Mouse (Mus musculus) cerebellum, adult 2 months (tissue): ENCODE results near the gene Kdelr2. TPM values are rescaled to one million over a fixed set of nuclear protein-coding genes. Genes with fewer than 3 reads are reported as not detected.

Experiments used
- DNase-seq, 2 experiments: peaks; one replicate each; pipeline ENCODE4 v3.0.0; 2021
- H3K27ac ChIP-seq: fragments of 200-500 bp; 2 replicates; pipeline ENCODE4 v1.5.1; 2012; ENCODE audit warnings: low read length, control low read depth, inconsistent platforms; ENCODE audit not compliant: insufficient read depth
- H3K27me3 ChIP-seq: fragments of 200-500 bp; 2 replicates; pipeline ENCODE4 v1.6.1; 2012; ENCODE audit warnings: inconsistent platforms, mild to moderate bottlenecking, low read length, moderate library complexity; ENCODE audit not compliant: control insufficient read depth, insufficient read depth
- H3K4me1 ChIP-seq: fragments of 200-500 bp; 2 replicates; pipeline ENCODE4 v1.6.1; 2011; ENCODE audit warnings: low read length; ENCODE audit not compliant: control insufficient read depth, insufficient read depth
- H3K4me3 ChIP-seq: fragments of 200-500 bp; replicated peaks from 2 replicates; pipeline ENCODE3; 2011; ENCODE audit warnings: mild to moderate bottlenecking, low read depth, low read length, control low read depth; ENCODE audit not compliant: insufficient read depth
- CTCF ChIP-seq: fragments of 200-500 bp; IDR thresholded peaks from 2 replicates; pipeline ENCODE4 v1.5.1; 2011; ENCODE audit warnings: low read depth, mild to moderate bottlenecking, control low read depth, low read length, moderate library complexity, borderline replicate concordance; ENCODE audit not compliant: insufficient read depth
- POLR2A ChIP-seq: fragments of 200-500 bp; IDR thresholded peaks from 2 replicates; pipeline ENCODE4 v1.6.1; 2011; ENCODE audit warnings: low read length, control low read depth, borderline replicate concordance; ENCODE audit not compliant: insufficient read depth
- WGBS: fragments of 180-500 bp; shearing (Covaris S2); methylation state at CpG from one replicate; pipeline ENCODE4 v1.1.7; 2018; 5-methylcytosine and 5-hydroxymethylcytosine counted together
- polyA plus RNA-seq: library from polyadenylated mRNA; depleted of rRNA; stranded (reverse); fragments of >200 nt; gene quantifications from 2 replicates; pipeline ENCODE4 v1.2.3, GENCODE M21; 2012

Gene Kdelr2
- polyA plus RNA-seq, 1 experiment = 32.6 TPM

DNA sequence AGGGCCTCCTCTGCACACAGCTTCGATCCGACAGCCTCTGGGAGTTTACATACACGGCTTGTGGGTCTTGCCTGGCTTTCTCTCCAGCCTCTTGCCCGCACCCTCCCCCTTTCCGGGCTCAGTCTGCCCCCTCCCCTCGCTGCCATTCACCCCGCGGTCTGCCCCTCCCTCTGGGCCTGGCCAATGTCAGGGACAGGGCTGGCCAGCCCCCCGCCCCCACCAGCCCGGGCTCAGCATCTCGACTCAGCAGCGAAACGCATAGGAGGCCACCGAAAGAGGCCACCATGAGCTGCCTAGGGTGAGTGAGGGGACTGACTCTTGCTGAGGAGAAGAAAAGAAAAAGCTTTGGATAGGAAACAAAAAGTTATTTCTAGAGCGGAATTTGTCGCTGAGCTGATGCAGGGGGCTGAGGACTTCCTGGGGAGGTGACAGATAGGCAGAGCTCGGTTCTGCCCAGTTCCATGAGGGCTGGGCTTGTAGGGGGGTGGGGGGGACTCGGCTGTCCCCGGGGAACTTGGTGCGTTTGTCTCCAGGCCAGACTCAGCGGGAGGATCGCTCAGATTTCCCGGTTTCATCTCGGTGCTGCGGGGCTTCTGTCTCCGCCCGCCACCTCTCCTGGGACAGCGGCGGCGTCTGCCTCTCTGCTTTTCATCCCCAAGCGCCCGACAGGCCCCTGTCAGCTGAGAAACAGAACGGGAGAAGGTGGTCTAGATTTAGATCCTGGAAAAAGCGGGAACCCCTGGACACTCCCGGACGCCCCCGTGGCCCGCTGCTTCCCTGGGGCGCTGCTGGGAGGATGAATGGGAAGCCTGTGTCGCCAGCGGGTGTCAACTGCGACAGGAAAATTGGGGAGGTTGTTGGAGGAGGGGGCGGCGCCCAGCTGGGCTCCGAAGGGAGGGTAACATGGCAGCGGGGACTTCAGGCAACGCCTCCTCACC is 39.7 kb upstream of the Kdelr2 start:
- under 1% methylated on average over 47 of the region's 47 CpGs for WGBS
- Histone ChIP-seq H3K27me3 (no peaks in the 10 kb centered on the region), H3K4me1 (peaks cover 12% of the 10 kb centered on the region), H3K27ac (no peak overlapping the region), H3K4me3 (peak overlapping the region; percentile 63)
- TF ChIP-seq CTCF (no peak), POLR2A (no peak)
- no peak for DNase-seq

- Histone ChIP-seq H3K27me3 (no peaks in the 10 kb centered on the region), H3K4me3 (no peak overlapping the region), H3K4me1 (peaks cover 29% of the 10 kb centered on the region), H3K27ac (no peak overlapping the region)
- peak; percentile 23 to 32 for DNase-seq
- TF ChIP-seq POLR2A (no peak), CTCF (no peak)
- WGBS = 9% methylated on average over 3 of the region's 3 CpGs
Measured at GRCm38 (mm10) chr5:143367931-143368330, 35.7 kb upstream of the Kdelr2 start.

- 5% methylated on average over 36 of the region's 36 CpGs for WGBS
- TF ChIP-seq POLR2A (no peak), CTCF (no peak)
- no peak overlapping the region for H3K27ac ChIP-seq
- no peaks in the 10 kb centered on the region for H3K27me3 ChIP-seq
- peak overlapping the region; percentile 46 for H3K4me3 ChIP-seq
- H3K4me1 ChIP-seq = peaks cover 31% of the 10 kb centered on the region
- DNase-seq = peak; percentile 39 to 44
Measured at GRCm38 (mm10) chr5:143369611-143370255, 33.9 kb upstream of the Kdelr2 start.

DNA sequence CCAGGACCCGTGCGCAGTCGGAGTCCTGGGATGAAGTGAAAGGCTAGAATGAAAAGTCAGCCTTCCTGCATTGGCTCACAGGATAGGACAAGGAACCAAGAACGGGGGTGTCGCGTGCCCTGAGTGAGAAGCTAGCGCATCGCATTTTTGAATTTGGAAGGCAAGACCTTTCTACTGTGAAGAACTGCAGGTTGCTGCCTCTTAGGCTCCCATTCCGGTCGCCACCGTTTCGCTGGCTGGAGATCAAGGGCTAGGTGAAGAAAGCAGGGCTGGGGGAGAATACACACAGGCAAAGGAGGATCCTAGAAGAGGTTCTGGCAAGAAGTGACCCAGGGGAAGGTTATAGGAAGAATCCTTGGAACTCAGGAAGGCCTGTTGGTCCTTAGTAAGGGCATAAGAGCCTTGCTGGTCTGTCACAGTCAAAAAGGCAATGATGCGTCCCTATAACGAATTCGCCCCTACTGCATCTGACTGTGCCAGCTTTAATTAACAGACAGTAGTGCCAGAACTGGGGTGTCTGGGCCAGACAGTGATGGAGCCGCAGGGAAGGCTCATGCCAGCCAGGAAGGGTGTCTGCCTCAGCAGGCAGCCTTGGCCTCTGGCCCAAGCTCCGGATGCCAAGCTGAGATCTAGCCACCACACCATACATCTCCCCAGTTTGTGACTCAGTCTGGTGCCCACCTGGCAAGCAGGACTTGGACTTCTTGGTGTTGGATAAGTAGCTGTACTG is 33.1 kb upstream of the Kdelr2 start:
- 3% methylated on average over 17 of the region's 17 CpGs for WGBS
- no peak overlapping the region for H3K27ac ChIP-seq
- no peaks in the 10 kb centered on the region for H3K27me3 ChIP-seq
- TF ChIP-seq POLR2A = no peak
- DNase-seq = peak; percentile 39 to 47
- H3K4me1 ChIP-seq = peaks cover 31% of the 10 kb centered on the region
- H3K4me3 ChIP-seq = peak overlapping the region; percentile 46

- Histone ChIP-seq H3K27me3 (no peaks in the 10 kb centered on the region), H3K27ac (no peak overlapping the region), H3K4me3 (no peak overlapping the region), H3K4me1 (peaks cover 31% of the 10 kb centered on the region)
- 24% methylated on average over 4 of the region's 4 CpGs for WGBS
- DNase-seq = no peak
- TF ChIP-seq CTCF (no peak), POLR2A (no peak)
Measured at GRCm38 (mm10) chr5:143371146-143371510, 32.5 kb upstream of the Kdelr2 start.

- peaks cover 27% of the 10 kb centered on the region for H3K4me1 ChIP-seq
- DNase-seq = peak; percentile 19 to 37
- WGBS = 2% methylated on average over 35 of the region's 35 CpGs
- H3K27ac ChIP-seq = no peak overlapping the region
- peak overlapping the region; percentile 43 for H3K4me3 ChIP-seq
- no peaks in the 10 kb centered on the region for H3K27me3 ChIP-seq
- TF ChIP-seq CTCF (peak; percentile 43; the same call in 1 of the 2 replicates), POLR2A (no peak)
Measured at GRCm38 (mm10) chr5:143372818-143373217, 30.8 kb upstream of the Kdelr2 start.

GRCm38 (mm10) chr5:143375242-143375641 is 28.4 kb upstream of the Kdelr2 start:
- no peak overlapping the region for H3K27ac ChIP-seq
- H3K4me1 ChIP-seq = peaks cover 18% of the 10 kb centered on the region
- no peaks in the 10 kb centered on the region for H3K27me3 ChIP-seq
- WGBS = 18% methylated on average over 21 of the region's 21 CpGs
- TF ChIP-seq CTCF (peak; percentile 74), POLR2A (no peak)
- DNase-seq = peak; percentile 36 to 62
- H3K4me3 ChIP-seq = no peak overlapping the region
